Mouse (Mus musculus) NIH3T3 (cell line): ENCODE data around the gene Pdzd2.

ENCODE experiments used
- DNase-seq: peaks from one replicate; pipeline ENCODE4 v3.0.0-alpha.2; 2012; ENCODE audit warnings: low read depth

Pdzd2 gene

DNA sequence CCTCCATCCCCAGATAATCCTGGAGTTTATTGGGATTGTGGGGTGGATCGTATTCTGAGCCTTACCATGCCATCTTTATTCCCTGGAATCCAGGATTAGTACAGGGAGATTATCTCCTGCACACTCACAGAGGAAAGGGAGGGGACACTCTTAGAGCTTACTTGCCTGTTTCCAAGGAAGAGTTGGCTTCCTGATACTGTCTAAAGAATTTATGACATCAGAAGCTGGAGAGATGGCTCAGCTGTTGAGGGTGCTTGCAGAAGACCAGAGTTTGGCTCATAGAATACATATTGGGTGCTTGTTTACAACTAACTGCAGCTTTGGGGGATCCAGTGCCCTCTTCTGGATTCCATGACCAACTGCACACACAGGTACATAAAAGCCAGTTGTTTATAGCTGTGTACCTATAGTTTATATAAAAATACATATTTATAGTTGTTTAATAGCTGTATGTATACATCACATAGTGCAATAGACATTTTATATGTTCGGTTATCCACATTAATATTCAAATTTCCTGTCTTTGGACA, 385.4 kb downstream of the Pdzd2 start:
- DNase-seq = peak; percentile 16

GRCm38 (mm10) chr15:12351470-12351869, 388.3 kb downstream of the Pdzd2 start:
- DNase-seq = no peak

DNA sequence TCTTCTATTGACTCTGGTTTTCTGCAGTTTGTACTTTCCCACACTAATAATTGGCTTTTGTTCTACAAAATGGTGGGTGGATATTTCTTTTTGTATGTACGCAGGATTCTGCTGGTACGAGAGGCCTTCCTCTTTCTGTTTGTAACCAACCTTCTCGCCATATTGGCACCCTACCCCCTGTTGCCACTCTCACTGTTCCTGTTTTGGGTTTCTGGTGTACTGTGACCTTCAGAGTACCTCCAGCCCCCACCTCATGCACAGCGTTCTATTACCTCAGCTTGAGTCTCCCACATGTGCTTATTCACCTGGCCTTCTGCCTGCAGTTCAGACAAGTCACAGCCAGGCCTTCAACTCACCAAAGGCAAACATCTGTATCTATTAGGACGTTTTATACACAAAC, 389.9 kb downstream of the Pdzd2 start:
- DNase-seq = no peak

DNA sequence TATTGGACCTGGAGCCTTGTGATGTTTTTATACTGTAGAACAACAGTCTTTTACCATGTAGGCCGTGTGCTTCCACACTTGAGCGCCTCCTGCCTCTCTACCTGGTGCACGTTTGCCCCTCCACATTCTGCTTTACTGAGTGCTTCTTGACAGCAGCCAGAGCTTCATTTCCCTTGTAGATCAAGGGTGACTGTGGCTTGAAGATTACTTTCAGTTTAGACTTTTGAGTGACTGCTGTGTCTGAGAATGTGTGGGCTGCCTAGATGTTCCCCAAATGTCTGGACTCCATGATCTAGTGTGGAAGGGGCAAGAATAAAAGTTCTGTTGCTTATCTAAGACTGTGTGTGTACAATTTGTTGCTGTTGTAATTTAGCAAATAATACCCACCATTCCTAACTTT, 390.8 kb downstream of the Pdzd2 start:
- DNase-seq = no peak

- no peak for DNase-seq
Observed at GRCm38 (mm10) chr15:12346916-12347315, 392.8 kb downstream of the Pdzd2 start.

GRCm38 (mm10) chr15:12341401-12341758, 398.3 kb downstream of the Pdzd2 start:
- no peak for DNase-seq

DNA sequence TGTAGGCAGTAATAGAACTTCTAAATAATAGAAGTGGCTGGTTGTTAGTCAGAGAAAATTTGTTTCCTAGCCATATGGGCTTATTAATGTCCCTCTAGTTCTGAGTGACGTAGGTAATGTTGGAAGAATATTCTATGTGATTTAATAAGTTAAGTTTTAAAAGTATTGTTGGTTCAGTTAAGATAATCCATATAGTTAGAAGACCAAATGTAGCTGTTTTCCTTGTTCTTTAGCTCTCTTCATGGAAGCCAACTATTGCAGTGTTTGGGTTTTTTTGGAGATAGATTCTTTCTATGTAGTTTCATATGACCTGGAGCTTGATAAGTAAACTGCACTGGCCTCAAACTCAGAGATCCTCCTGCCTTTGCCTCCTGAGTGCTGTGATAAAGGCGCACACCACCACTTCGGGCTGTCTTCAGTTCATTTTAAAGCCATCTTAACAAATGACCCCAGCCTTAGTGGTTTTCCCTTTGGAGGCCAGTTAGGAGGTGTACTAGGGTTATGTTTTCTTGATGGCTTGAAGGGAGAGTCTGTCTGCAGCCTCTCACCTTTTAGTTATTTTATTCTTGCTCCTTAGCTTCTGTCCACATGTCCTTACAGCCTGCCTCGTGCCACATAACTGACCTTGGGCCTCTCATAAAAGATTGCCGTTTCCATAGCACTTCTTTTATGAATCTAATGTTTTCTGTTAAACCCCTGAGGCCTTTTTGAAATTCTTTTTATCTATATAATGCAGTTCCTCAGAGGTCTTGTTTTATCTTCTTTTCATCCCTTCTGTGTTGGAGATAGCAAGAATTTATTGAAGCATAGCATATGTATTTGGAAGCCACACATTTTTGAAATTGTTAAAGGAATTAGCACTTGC, 399.0 kb downstream of the Pdzd2 start:
- no peak for DNase-seq

DNA sequence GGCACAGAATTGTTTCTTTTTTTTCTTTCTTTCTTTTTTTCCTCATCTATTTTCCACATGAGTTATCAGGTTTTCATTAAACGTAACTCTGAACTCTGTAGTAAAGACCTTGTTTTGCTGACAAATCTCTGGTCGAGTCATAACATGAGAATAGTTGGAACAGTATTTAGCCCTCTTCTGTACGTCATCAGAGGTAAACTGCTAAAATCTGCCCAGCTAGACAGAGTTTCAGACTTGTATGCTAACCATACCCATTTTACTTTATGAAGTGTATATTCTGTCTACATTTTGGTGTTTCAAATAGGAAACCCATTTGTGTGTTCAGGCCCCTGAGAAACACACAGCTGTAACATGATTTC, 402.0 kb downstream of the Pdzd2 start:
- peak; percentile 27 for DNase-seq

- DNase-seq = no peak
Observed at GRCm38 (mm10) chr15:12337030-12337778, 402.5 kb downstream of the Pdzd2 start.

DNA sequence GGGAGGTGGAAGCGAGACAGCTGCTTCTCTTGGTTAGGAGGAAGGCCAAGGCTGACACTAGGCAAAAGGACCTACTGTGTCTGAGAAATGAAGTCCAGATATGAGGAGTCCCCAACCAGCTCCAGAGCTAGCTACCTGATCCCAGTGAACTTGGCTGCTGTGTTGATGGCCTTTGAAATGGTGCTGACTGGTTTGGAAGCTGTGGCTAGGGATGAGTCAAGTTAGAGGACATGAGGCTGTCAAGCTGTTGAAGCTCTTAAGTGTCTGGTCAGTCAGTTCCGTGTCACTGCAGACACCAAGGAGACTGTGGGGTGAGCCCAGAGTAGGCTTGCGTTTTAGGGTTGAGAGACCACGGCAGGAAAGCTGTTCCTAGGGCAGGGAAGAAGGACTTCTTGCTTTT, 405.3 kb downstream of the Pdzd2 start:
- DNase-seq = no peak

- DNase-seq = no peak
Observed at GRCm38 (mm10) chr15:12331300-12331699, 408.4 kb downstream of the Pdzd2 start.

GRCm38 (mm10) chr15:12330892-12331291, 408.8 kb downstream of the Pdzd2 start:
- DNase-seq = no peak

DNA sequence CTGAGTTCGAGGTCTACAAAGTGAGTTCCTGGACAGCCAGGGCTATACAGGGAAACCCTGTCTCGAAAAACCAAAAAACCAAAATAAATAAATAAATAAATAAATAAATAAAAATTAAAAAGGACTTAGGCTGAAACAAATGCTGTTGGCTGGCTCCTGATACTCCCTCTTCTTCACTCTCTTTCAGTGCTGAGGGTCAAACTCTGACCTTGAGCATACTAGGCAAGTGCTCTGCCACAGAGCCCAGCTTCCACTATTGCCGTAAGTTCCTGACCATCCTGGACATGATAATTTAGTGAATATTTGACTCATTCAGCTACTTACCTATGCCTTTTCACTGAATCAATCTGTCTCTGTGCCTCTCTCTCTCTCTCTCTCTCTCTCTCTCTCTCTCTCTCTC, 409.3 kb downstream of the Pdzd2 start:
- DNase-seq = no peak

- DNase-seq = no peak
Observed at GRCm38 (mm10) chr15:12324326-12324725, 415.4 kb downstream of the Pdzd2 start.

GRCm38 (mm10) chr15:12322676-12323402, 416.9 kb downstream of the Pdzd2 start:
- peak; percentile 42 for DNase-seq

DNA sequence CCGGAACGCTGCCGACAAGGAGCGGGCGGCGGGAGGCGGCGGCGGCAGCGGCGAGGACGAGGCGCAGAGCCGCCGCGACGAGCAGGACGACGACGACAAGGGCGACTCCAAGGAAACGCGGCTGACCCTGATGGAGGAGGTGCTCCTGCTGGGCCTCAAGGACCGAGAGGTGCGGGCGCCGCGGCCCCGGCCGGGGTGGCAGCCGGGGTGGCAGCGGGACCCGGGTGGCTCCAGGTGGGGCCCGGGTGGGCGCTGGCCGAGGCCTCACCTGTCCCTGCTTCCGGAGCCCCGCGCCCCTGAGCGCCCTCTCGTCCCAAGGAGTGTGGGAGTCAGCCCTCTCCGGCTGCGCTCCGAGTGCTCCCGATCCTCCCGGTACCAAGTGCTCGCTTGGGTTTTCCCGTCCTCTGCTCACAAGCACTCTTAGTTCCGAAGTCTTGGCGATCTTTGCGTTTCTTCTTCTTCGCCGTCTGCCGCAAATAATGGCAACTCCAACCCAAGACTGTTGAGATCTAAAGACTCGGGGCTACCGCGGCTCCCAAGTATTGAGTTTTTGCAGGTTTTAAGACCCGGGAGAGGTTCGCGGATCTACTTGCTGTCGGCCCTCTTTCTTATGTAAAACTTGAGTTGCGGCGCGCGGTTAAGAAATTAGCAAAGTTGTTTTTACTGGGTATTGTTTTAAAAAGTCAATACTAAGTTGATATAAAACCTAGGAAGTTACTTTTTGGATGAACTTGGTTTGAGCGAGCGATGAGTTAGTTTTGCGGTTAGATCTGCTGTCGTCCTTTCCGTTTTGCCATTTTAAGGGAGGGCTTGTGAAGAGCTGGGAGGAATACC, 417.7 kb downstream of the Pdzd2 start, which contains the start of gene 1810049J17Rik:
1810049J17Rik (minus strand) TSS at position 112 of the 834 bp plus-strand sequence.
- peak; percentile 54 for DNase-seq

GRCm38 (mm10) chr15:12321091-12321787, 418.5 kb downstream of the Pdzd2 start, which contains the start of gene Golph3:
Gene Golph3, plus strand, starts transcription at chr15:12321450.
- DNase-seq = peak; percentile 98

DNA sequence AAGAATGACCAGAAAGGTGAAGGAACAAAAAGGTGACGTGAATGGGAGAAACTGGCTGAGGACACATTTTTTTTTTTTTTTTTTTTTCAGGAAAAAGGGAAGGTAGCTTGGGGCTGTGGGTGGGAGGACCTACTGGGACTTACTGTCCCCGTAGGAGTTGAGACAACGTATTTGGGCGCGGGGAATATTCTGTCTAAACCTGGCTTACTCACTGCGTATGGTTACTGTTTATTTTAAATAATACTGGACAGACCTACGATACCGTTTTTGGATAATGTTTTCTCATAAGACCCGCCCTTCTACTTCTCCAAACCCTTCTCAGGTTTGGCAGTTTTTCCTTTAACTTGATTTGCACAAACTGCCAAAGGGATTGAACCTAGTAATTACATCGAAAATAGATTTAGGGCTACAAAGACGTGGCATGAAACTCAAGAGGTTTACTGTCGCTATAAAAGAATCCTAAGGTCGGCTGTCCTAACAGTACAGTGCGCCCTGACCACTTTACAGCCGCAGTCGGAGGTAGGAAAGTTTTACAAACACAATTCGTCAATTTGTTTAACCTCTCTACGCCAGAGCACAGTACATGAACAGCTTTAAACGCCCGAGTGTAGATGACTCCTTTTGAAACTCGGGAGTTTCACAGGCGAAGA, 419.2 kb downstream of the Pdzd2 start:
- no peak for DNase-seq

DNA sequence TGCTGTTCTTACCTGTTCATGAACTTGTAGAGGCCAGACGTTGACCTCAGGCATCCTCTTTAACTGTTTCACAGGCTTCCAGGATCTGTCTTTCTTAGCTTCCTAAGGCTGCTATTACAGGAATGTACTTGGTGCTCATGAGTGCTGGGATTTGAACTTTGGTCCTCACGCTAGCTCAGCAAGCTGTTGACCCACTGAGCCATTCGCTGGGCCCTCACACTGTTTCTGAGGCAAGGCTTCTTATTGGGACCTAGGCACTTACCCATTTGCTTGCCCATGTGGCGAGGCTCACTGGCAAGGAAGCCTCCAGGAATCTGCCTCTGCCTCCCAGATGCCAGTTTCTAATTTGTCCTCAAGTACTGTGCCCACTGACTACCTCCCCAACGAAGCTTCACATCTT, 419.8 kb downstream of the Pdzd2 start:
- no peak for DNase-seq

- no peak for DNase-seq
Observed at GRCm38 (mm10) chr15:12318451-12318850, 421.3 kb downstream of the Pdzd2 start.
